Mouse (Mus musculus): ENCODE data around the gene Crxos.
"Not testable (repeated sequence)": the region's sequence is repeated elsewhere in the genome, so short reads cannot be mapped to it uniquely, and the experiment has no call there.

The Crxos gene

GRCm38 (mm10) chr7:15882317-15882716, at the start of gene Crxos:
TSS of gene Crxos (plus strand) at chr7:15882617.
- DNase-seq (ENCODE audit: low spot score in 2 of 2) = no peak

GRCm38 (mm10) chr7:15839578-15839977, 42.8 kb upstream of the Crxos start, which contains the start of gene Obox6:
TSS of gene Obox6 (minus strand) at chr7:15839678.
- no peak for DNase-seq (ENCODE audit: low spot score in 2 of 2)

- no peak for DNase-seq (ENCODE audit: low spot score in 2 of 2)
Observed at GRCm38 (mm10) chr7:15859657-15860056, 22.8 kb upstream of the Crxos start.

- no peak for DNase-seq (ENCODE audit: low spot score in 2 of 2)
Observed at GRCm38 (mm10) chr7:15864104-15864503, 18.3 kb upstream of the Crxos start.

- DNase-seq (ENCODE audit: low spot score in 2 of 2) = no peak
Observed at GRCm38 (mm10) chr7:15879756-15880155, 2.7 kb upstream of the Crxos start, which contains the start of gene Crx. TSS of gene Crx (minus strand) at chr7:15879968.

- DNase-seq (ENCODE audit: low spot score in 2 of 2) = no peak
Observed at GRCm38 (mm10) chr7:15881388-15881787, 1.0 kb upstream of the Crxos start.

- DNase-seq (ENCODE audit: low spot score in 2 of 2) = no peak
Observed at GRCm38 (mm10) chr7:15881831-15882230, 586 bp upstream of the Crxos start.

- DNase-seq (ENCODE audit: low spot score in 2 of 2) = no peak
Observed at GRCm38 (mm10) chr7:15884127-15884526, 1.7 kb downstream of the Crxos start.

GRCm38 (mm10) chr7:15894251-15894650, 11.8 kb downstream of the Crxos start:
- no peak for DNase-seq (ENCODE audit: low spot score in 2 of 2)

- no peak for DNase-seq (ENCODE audit: low spot score in 2 of 2)
Observed at GRCm38 (mm10) chr7:15901366-15902048, 19.1 kb downstream of the Crxos start.

- no peak for DNase-seq (ENCODE audit: low spot score in 2 of 2)
Observed at GRCm38 (mm10) chr7:15905861-15906260, 23.4 kb downstream of the Crxos start.

- DNase-seq (ENCODE audit: low spot score in 2 of 2) = no peak
Observed at GRCm38 (mm10) chr7:15906602-15907001, 24.2 kb downstream of the Crxos start.

GRCm38 (mm10) chr7:15907971-15908590, 25.7 kb downstream of the Crxos start:
- DNase-seq (ENCODE audit: low spot score in 2 of 2) = no peak

- DNase-seq (ENCODE audit: low spot score in 2 of 2) = no peak
Observed at GRCm38 (mm10) chr7:15910521-15910920, 28.1 kb downstream of the Crxos start.

GRCm38 (mm10) chr7:15912183-15912582, 29.8 kb downstream of the Crxos start:
- peak; percentile 44 to 69 for DNase-seq (ENCODE audit: low spot score in 2 of 2)

GRCm38 (mm10) chr7:15914252-15914651, 31.8 kb downstream of the Crxos start:
- DNase-seq (ENCODE audit: low spot score in 2 of 2) = peak; percentile 22 to 51

GRCm38 (mm10) chr7:15914751-15915150, 32.3 kb downstream of the Crxos start:
- no peak for DNase-seq (ENCODE audit: low spot score in 2 of 2)

- DNase-seq (ENCODE audit: low spot score in 2 of 2) = not testable (repeated sequence)
Observed at GRCm38 (mm10) chr7:15915695-15916094, 33.3 kb downstream of the Crxos start.

- DNase-seq (ENCODE audit: low spot score in 2 of 2) = no peak
Observed at GRCm38 (mm10) chr7:15916134-15916723, 33.8 kb downstream of the Crxos start.

GRCm38 (mm10) chr7:15916996-15917395, 34.6 kb downstream of the Crxos start:
- DNase-seq (ENCODE audit: low spot score in 2 of 2) = no peak

- DNase-seq (ENCODE audit: low spot score in 2 of 2) = no peak
Observed at GRCm38 (mm10) chr7:15918371-15918770, 36.0 kb downstream of the Crxos start.

GRCm38 (mm10) chr7:15919947-15920346, 37.5 kb downstream of the Crxos start:
- DNase-seq (ENCODE audit: low spot score in 2 of 2) = no peak

- DNase-seq (ENCODE audit: low spot score in 2 of 2) = no peak
Observed at GRCm38 (mm10) chr7:15920645-15921190, 38.3 kb downstream of the Crxos start.

Measured in natural killer cell, adult 2 months (primary cell).